Mouse (Mus musculus) CH12.LX (cell line): ENCODE data around the gene Fam92b. TPM values are rescaled to one million over a fixed set of nuclear protein-coding genes. Genes with fewer than 3 reads are reported as not detected.

Experiments used
- DNase-seq: peaks from one replicate; pipeline ENCODE4 v3.0.0-alpha.2; 2013; ENCODE audit errors: extremely low read depth
- H3K27ac ChIP-seq: 2 replicates; pipeline ENCODE4 v1.5.1; 2012; ENCODE audit warnings: low read depth, mild to moderate bottlenecking, control low read depth, moderate library complexity; ENCODE audit not compliant: insufficient read depth
- H3K27me3 ChIP-seq: replicated peaks from 2 replicates; pipeline ENCODE3; 2012; ENCODE audit warnings: inconsistent platforms
- H3K36me3 ChIP-seq, 2 experiments: replicated peaks in 1 of 2; 2 replicates each; pipeline versions ENCODE3 to v1.6.1; 2012; ENCODE audit warnings: inconsistent platforms in 1 of 2, low read length in 1 of 2, mild to moderate bottlenecking in 1 of 2, mixed read lengths in 1 of 2, moderate library complexity in 1 of 2; ENCODE audit not compliant: control insufficient read depth in 1 of 2, insufficient read depth in 1 of 2
- H3K4me1 ChIP-seq, 2 experiments: 2 replicates each; pipeline ENCODE4 v1.6.1; 2012; ENCODE audit warnings: inconsistent platforms in 1 of 2, moderate library complexity in 1 of 2; ENCODE audit not compliant: insufficient read depth in 2 of 2, control insufficient read depth in 1 of 2
- H3K4me2 ChIP-seq: 2 replicates; pipeline ENCODE4 v1.6.1; 2012; ENCODE audit warnings: low read depth, mild to moderate bottlenecking, control low read depth; ENCODE audit not compliant: poor library complexity, insufficient read depth, severe bottlenecking
- H3K4me3 ChIP-seq, 3 experiments: fragments of 150-350 bp in 1 of 3; sonication (generic) in 1 of 3; replicated peaks in 1 of 3; 2 replicates each; pipeline versions ENCODE3 to v1.5.1; 2011 to 2012; ENCODE audit warnings: low read depth in 2 of 3, low read length in 2 of 3, mild to moderate bottlenecking in 2 of 3, moderate library complexity in 2 of 3, control low read depth in 1 of 3, improper control_type of control experiment in 1 of 3, inconsistent platforms in 1 of 3, mixed read lengths in 1 of 3; ENCODE audit not compliant: poor library complexity in 1 of 3
- H3K79me2 ChIP-seq: replicated peaks from 2 replicates; pipeline ENCODE4 v1.6.1; 2012; ENCODE audit warnings: mild to moderate bottlenecking, moderate library complexity; ENCODE audit not compliant: control insufficient read depth, poor library complexity, insufficient read depth, severe bottlenecking; ENCODE audit errors: extremely low read depth
- H3K9ac ChIP-seq: 2 replicates; pipeline ENCODE4 v1.6.1; 2012; ENCODE audit warnings: low read depth, mild to moderate bottlenecking, control low read depth, moderate library complexity; ENCODE audit not compliant: insufficient read depth
- H3K9me3 ChIP-seq: replicated peaks from 2 replicates; pipeline ENCODE3; 2012; ENCODE audit warnings: low read length, inconsistent platforms, mixed read lengths
- CTCF ChIP-seq, 2 experiments: IDR thresholded peaks in 1 of 2; conservative IDR thresholded peaks in 1 of 2; 2 replicates each; pipeline ENCODE4 v1.5.1; 2011 to 2012; ENCODE audit warnings: low read depth in 2 of 2, low read length in 2 of 2, improper control_type of control experiment in 1 of 2, inconsistent platforms in 1 of 2, mild to moderate bottlenecking in 1 of 2, moderate library complexity in 1 of 2
- E2F4 ChIP-seq: IDR thresholded peaks from 2 replicates; pipeline ENCODE4 v1.6.1; 2011; ENCODE audit warnings: low read depth, low read length, improper control_type of control experiment; ENCODE audit not compliant: insufficient replicate concordance
- EP300 ChIP-seq: IDR thresholded peaks from 2 replicates; pipeline ENCODE4 v1.6.1; 2011; ENCODE audit warnings: low read length, improper control_type of control experiment
- IRF4 ChIP-seq: IDR thresholded peaks from 2 replicates; pipeline ENCODE4 v1.6.1; 2014; ENCODE audit warnings: low read depth, mild to moderate bottlenecking, inconsistent platforms, low read length, improper control_type of control experiment
- JUN ChIP-seq: IDR thresholded peaks from 2 replicates; pipeline ENCODE4 v1.6.1; 2011; ENCODE audit warnings: low read depth, mild to moderate bottlenecking, low read length, improper control_type of control experiment, moderate library complexity; ENCODE audit not compliant: insufficient read depth
- JUND ChIP-seq: conservative IDR thresholded peaks from 2 replicates; pipeline ENCODE4 v1.6.1; 2011; ENCODE audit warnings: low read depth, low read length, improper control_type of control experiment
- PAX5 ChIP-seq: IDR thresholded peaks from 2 replicates; pipeline ENCODE4 v1.6.1; 2012; ENCODE audit warnings: low read length, inconsistent platforms, mixed read lengths
- USF1 ChIP-seq: IDR thresholded peaks from 2 replicates; pipeline ENCODE4 v1.6.1; 2014; ENCODE audit warnings: low read depth, mild to moderate bottlenecking, inconsistent platforms, low read length, improper control_type of control experiment
- ZMIZ1 ChIP-seq: IDR thresholded peaks from 2 replicates; pipeline ENCODE4 v1.6.1; 2012; ENCODE audit warnings: low read depth, mild to moderate bottlenecking, inconsistent platforms, low read length, improper control_type of control experiment
- dilution Hi-C: fragments of 300-500 bp; cut with MboI; formaldehyde crosslinking; loops from 2 replicates; pipeline ENCODE4 v1.14.3; 2020; ENCODE audit warnings: low sequenced_read_pairs; ENCODE audit not compliant: extremely low pct_unique_long_range_greater_than_20kb, extremely low pct_ligation_motif_present
- in situ Hi-C: fragments of 300-500 bp; cut with MboI; formaldehyde crosslinking; loops from 3 replicates; pipeline ENCODE4 v1.14.3; 2019; ENCODE audit warnings: low sequenced_read_pairs, low pct_ligation_motif_present, low pct_unique_long_range_greater_than_20kb, mixed read lengths
- polyA plus RNA-seq: library from polyadenylated mRNA; unstranded; fragments of >175 nt; gene quantifications from 2 replicates; pipeline ENCODE4 v1.2.1, GENCODE M21; 2012; ENCODE audit warnings: low read depth; ENCODE audit not compliant: insufficient read length
- total RNA-seq, 2 experiments: library from RNA; depleted of rRNA; stranded (reverse); fragments of 300-350 nt in 1 of 2; fragments of >200 nt in 1 of 2; gene quantifications; 2 replicates each; pipeline ENCODE4 v1.2.3; 2012 to 2014

Fam92b gene
- total and polyA plus RNA-seq, 3 experiments = not detected

- Histone ChIP-seq H3K4me2 (no peak overlapping the region), H3K4me3 (no peak overlapping the region), H3K9ac (no peak overlapping the region), H3K9me3 (no peaks in the 10 kb centered on the region), H3K36me3 (no peaks in the 10 kb centered on the region), H3K79me2 (no peaks in the 10 kb centered on the region), H3K27ac (no peak overlapping the region), H3K27me3 (peaks cover 30% of the 10 kb centered on the region), H3K4me1 (peaks cover 10 to 23% of the 10 kb centered on the region in 2 experiments)
- dilution Hi-C loops = no loop called here
- in situ Hi-C loops = loop anchor here (5.0 to 10.0 kb wide), 3 partner anchors 95 to 433 kb away; no protein-coding TSS in a partner anchor
- peak in 1 of 2 experiments; percentile 16; a peak in 1 of 4 replicates for TF ChIP-seq CTCF (conservative IDR thresholded peaks at IDR 0.05 in 1 of 2, IDR thresholded peaks at IDR 0.05 in 1 of 2; ENCODE audit: low read depth in 2 of 2, low read length in 2 of 2)
- no peak for TF ChIP-seq JUN
- no peak for TF ChIP-seq PAX5
- no peak for DNase-seq
These were observed 4.7 kb upstream of the Fam92b start for GRCm38 (mm10) chr8:120181861-120182414.

- Histone ChIP-seq H3K4me3 (no peak overlapping the region), H3K27ac (no peak overlapping the region), H3K36me3 (no peaks in the 10 kb centered on the region), H3K9ac (no peak overlapping the region), H3K79me2 (no peaks in the 10 kb centered on the region), H3K27me3 (peaks cover 36% of the 10 kb centered on the region), H3K9me3 (no peaks in the 10 kb centered on the region), H3K4me1 (peaks cover 12 to 29% of the 10 kb centered on the region in 2 experiments), H3K4me2 (no peak overlapping the region)
- in situ Hi-C loops = loop anchor here (5.0 to 10.0 kb wide), 3 partner anchors 96 to 434 kb away; no protein-coding TSS in a partner anchor
- dilution Hi-C loops = no loop called here
- TF ChIP-seq ZMIZ1 = no peak
- no peak for TF ChIP-seq E2F4
- no peak for TF ChIP-seq PAX5
- no peak for TF ChIP-seq EP300
- no peak for TF ChIP-seq JUND
- DNase-seq = no peak
These were observed 4.0 kb upstream of the Fam92b start for GRCm38 (mm10) chr8:120181274-120181673.

GRCm38 (mm10) chr8:120180445-120180970, 3.2 kb upstream of the Fam92b start:
- Histone ChIP-seq H3K4me1 (peaks cover 12 to 37% of the 10 kb centered on the region in 2 experiments), H3K79me2 (no peaks in the 10 kb centered on the region), H3K27me3 (peaks cover 32% of the 10 kb centered on the region), H3K4me3 (no peak overlapping the region), H3K9me3 (no peaks in the 10 kb centered on the region), H3K4me2 (no peak overlapping the region), H3K36me3 (no peaks in the 10 kb centered on the region), H3K9ac (no peak overlapping the region), H3K27ac (no peak overlapping the region)
- no peak for DNase-seq
- dilution Hi-C loops = no loop called here
- in situ Hi-C loops = loop anchor here (5.0 to 10.0 kb wide), 3 partner anchors 97 to 434 kb away; no protein-coding TSS in a partner anchor
- TF ChIP-seq USF1 (no peak), IRF4 (no peak)
